Mouse (Mus musculus): ENCODE data around the gene Spi1. TPM values are rescaled to one million over a fixed set of nuclear protein-coding genes. Genes with fewer than 3 reads are reported as not detected.

Gene Spi1
- polyA plus RNA-seq, 1 experiment from 2014 or later = 3.6 TPM

- H3K27me3 ChIP-seq (ENCODE audit: control insufficient read depth, insufficient read depth, low read length) = no peaks in the 10 kb centered on the region
- H3K36me3 ChIP-seq (ENCODE audit: control insufficient read depth, insufficient read depth) = no peaks in the 10 kb centered on the region
- H3K27ac ChIP-seq (ENCODE audit: low read length) = no peak overlapping the region
- no peak overlapping the region for H3K4me2 ChIP-seq (ENCODE audit: low read depth, low read length)
- no peak for ATAC-seq (replicated peaks; ENCODE audit: extremely low read depth, insufficient read depth, low FRiP score)
- H3K9ac ChIP-seq (ENCODE audit: low read length) = no peak overlapping the region
- H3K4me3 ChIP-seq (ENCODE audit: low read length) = no peak overlapping the region
- 74% methylated on average over 15 of the region's 15 CpGs for WGBS
- no peaks in the 10 kb centered on the region for H3K9me3 ChIP-seq (replicated peaks; ENCODE audit: control insufficient read depth, low read length)
- no peaks in the 10 kb centered on the region for H3K4me1 ChIP-seq (ENCODE audit: control insufficient read depth, insufficient read depth, low read length)
These were observed 2.1 kb downstream of the Spi1 start for GRCm38 (mm10) chr2:91084179-91084820.

- Histone ChIP-seq H3K36me3 (ENCODE audit: control insufficient read depth, insufficient read depth) (no peaks in the 10 kb centered on the region), H3K4me1 (ENCODE audit: control insufficient read depth, insufficient read depth, low read length) (no peaks in the 10 kb centered on the region), H3K9ac (ENCODE audit: low read length) (no peak overlapping the region), H3K27me3 (ENCODE audit: control insufficient read depth, insufficient read depth, low read length) (no peaks in the 10 kb centered on the region), H3K4me2 (ENCODE audit: low read depth, low read length) (no peak overlapping the region), H3K9me3 (replicated peaks; ENCODE audit: control insufficient read depth, low read length) (no peaks in the 10 kb centered on the region), H3K27ac (ENCODE audit: low read length) (no peak overlapping the region), H3K4me3 (ENCODE audit: low read length) (no peak overlapping the region)
- ATAC-seq (replicated peaks; ENCODE audit: extremely low read depth, insufficient read depth, low FRiP score) = no peak
- 81% methylated on average over 14 of the region's 14 CpGs for WGBS
These were observed 3.6 kb downstream of the Spi1 start for GRCm38 (mm10) chr2:91085494-91086391.

GRCm38 (mm10) chr2:91086392-91087237 lies 4.4 kb downstream of the Spi1 start:
- H3K4me1 ChIP-seq (ENCODE audit: control insufficient read depth, insufficient read depth, low read length) = no peaks in the 10 kb centered on the region
- H3K27ac ChIP-seq (ENCODE audit: low read length) = no peak overlapping the region
- 72% methylated on average over 9 of the region's 9 CpGs for WGBS
- H3K9ac ChIP-seq (ENCODE audit: low read length) = no peak overlapping the region
- H3K4me3 ChIP-seq (ENCODE audit: low read length) = no peak overlapping the region
- no peak for ATAC-seq (replicated peaks; ENCODE audit: extremely low read depth, insufficient read depth, low FRiP score)
- no peaks in the 10 kb centered on the region for H3K36me3 ChIP-seq (ENCODE audit: control insufficient read depth, insufficient read depth)
- no peaks in the 10 kb centered on the region for H3K27me3 ChIP-seq (ENCODE audit: control insufficient read depth, insufficient read depth, low read length)
- no peak overlapping the region for H3K4me2 ChIP-seq (ENCODE audit: low read depth, low read length)
- no peaks in the 10 kb centered on the region for H3K9me3 ChIP-seq (replicated peaks; ENCODE audit: control insufficient read depth, low read length)

GRCm38 (mm10) chr2:91087453-91087852 lies 5.3 kb downstream of the Spi1 start:
- Histone ChIP-seq H3K36me3 (ENCODE audit: control insufficient read depth, insufficient read depth) (no peaks in the 10 kb centered on the region), H3K9me3 (replicated peaks; ENCODE audit: control insufficient read depth, low read length) (no peaks in the 10 kb centered on the region), H3K4me3 (ENCODE audit: low read length) (no peak overlapping the region), H3K27ac (ENCODE audit: low read length) (no peak overlapping the region), H3K27me3 (ENCODE audit: control insufficient read depth, insufficient read depth, low read length) (no peaks in the 10 kb centered on the region), H3K4me1 (ENCODE audit: control insufficient read depth, insufficient read depth, low read length) (no peaks in the 10 kb centered on the region), H3K4me2 (ENCODE audit: low read depth, low read length) (no peak overlapping the region), H3K9ac (ENCODE audit: low read length) (no peak overlapping the region)
- WGBS = 74% methylated on average over 9 of the region's 9 CpGs
- ATAC-seq (replicated peaks; ENCODE audit: extremely low read depth, insufficient read depth, low FRiP score) = no peak

- no peak overlapping the region for H3K9ac ChIP-seq (ENCODE audit: low read length)
- H3K9me3 ChIP-seq (replicated peaks; ENCODE audit: control insufficient read depth, low read length) = no peaks in the 10 kb centered on the region
- H3K4me3 ChIP-seq (ENCODE audit: low read length) = no peak overlapping the region
- WGBS = 75% methylated on average over 9 of the region's 9 CpGs
- ATAC-seq (replicated peaks; ENCODE audit: extremely low read depth, insufficient read depth, low FRiP score) = no peak
- no peaks in the 10 kb centered on the region for H3K4me1 ChIP-seq (ENCODE audit: control insufficient read depth, insufficient read depth, low read length)
- no peak overlapping the region for H3K4me2 ChIP-seq (ENCODE audit: low read depth, low read length)
- no peak overlapping the region for H3K27ac ChIP-seq (ENCODE audit: low read length)
- no peaks in the 10 kb centered on the region for H3K36me3 ChIP-seq (ENCODE audit: control insufficient read depth, insufficient read depth)
- H3K27me3 ChIP-seq (ENCODE audit: control insufficient read depth, insufficient read depth, low read length) = no peaks in the 10 kb centered on the region
These were observed 6.8 kb downstream of the Spi1 start for GRCm38 (mm10) chr2:91088987-91089386.

- H3K27ac ChIP-seq (ENCODE audit: low read length) = no peak overlapping the region
- H3K4me2 ChIP-seq (ENCODE audit: low read depth, low read length) = no peak overlapping the region
- H3K4me3 ChIP-seq (ENCODE audit: low read length) = no peak overlapping the region
- 66% methylated on average over 6 of the region's 6 CpGs for WGBS
- no peaks in the 10 kb centered on the region for H3K9me3 ChIP-seq (replicated peaks; ENCODE audit: control insufficient read depth, low read length)
- H3K4me1 ChIP-seq (ENCODE audit: control insufficient read depth, insufficient read depth, low read length) = no peaks in the 10 kb centered on the region
- H3K27me3 ChIP-seq (ENCODE audit: control insufficient read depth, insufficient read depth, low read length) = no peaks in the 10 kb centered on the region
- H3K9ac ChIP-seq (ENCODE audit: low read length) = no peak overlapping the region
- H3K36me3 ChIP-seq (ENCODE audit: control insufficient read depth, insufficient read depth) = no peaks in the 10 kb centered on the region
- ATAC-seq (replicated peaks; ENCODE audit: extremely low read depth, insufficient read depth, low FRiP score) = no peak
These were observed 8.0 kb downstream of the Spi1 start for GRCm38 (mm10) chr2:91090208-91090607.

GRCm38 (mm10) chr2:91090827-91091226 lies 8.6 kb downstream of the Spi1 start:
- no peaks in the 10 kb centered on the region for H3K4me1 ChIP-seq (ENCODE audit: control insufficient read depth, insufficient read depth, low read length)
- H3K4me3 ChIP-seq (ENCODE audit: low read length) = no peak overlapping the region
- no peak overlapping the region for H3K27ac ChIP-seq (ENCODE audit: low read length)
- no peak for ATAC-seq (replicated peaks; ENCODE audit: extremely low read depth, insufficient read depth, low FRiP score)
- no peak overlapping the region for H3K9ac ChIP-seq (ENCODE audit: low read length)
- WGBS = 74% methylated on average over 6 of the region's 6 CpGs
- H3K9me3 ChIP-seq (replicated peaks; ENCODE audit: control insufficient read depth, low read length) = no peaks in the 10 kb centered on the region
- H3K4me2 ChIP-seq (ENCODE audit: low read depth, low read length) = no peak overlapping the region
- no peaks in the 10 kb centered on the region for H3K27me3 ChIP-seq (ENCODE audit: control insufficient read depth, insufficient read depth, low read length)
- no peaks in the 10 kb centered on the region for H3K36me3 ChIP-seq (ENCODE audit: control insufficient read depth, insufficient read depth)

GRCm38 (mm10) chr2:91096524-91096923 lies 14.3 kb downstream of the Spi1 start:
- 0 out of 2 replicates have a peak, but pooled peaks cover 6% of the 10 kb centered on the region for H3K4me1 ChIP-seq (ENCODE audit: control insufficient read depth, insufficient read depth, low read length)
- ATAC-seq (replicated peaks; ENCODE audit: extremely low read depth, insufficient read depth, low FRiP score) = no peak
- no peak overlapping the region for H3K27ac ChIP-seq (ENCODE audit: low read length)
- H3K27me3 ChIP-seq (ENCODE audit: control insufficient read depth, insufficient read depth, low read length) = no peaks in the 10 kb centered on the region
- H3K9me3 ChIP-seq (replicated peaks; ENCODE audit: control insufficient read depth, low read length) = no peaks in the 10 kb centered on the region
- H3K9ac ChIP-seq (ENCODE audit: low read length) = no peak overlapping the region; the same call in 1 of the 2 replicates
- WGBS = 60% methylated on average over 14 of the region's 14 CpGs
- H3K4me3 ChIP-seq (ENCODE audit: low read length) = peak overlapping the region; percentile 2; the same call in 1 of the 2 replicates
- no peaks in the 10 kb centered on the region for H3K36me3 ChIP-seq (ENCODE audit: control insufficient read depth, insufficient read depth)
- H3K4me2 ChIP-seq (ENCODE audit: low read depth, low read length) = no peak overlapping the region

All from heart, embryonic 16.5 days (tissue).